ENCODE assay signal across 12 mouse cellular contexts in the genomic region with DNA sequence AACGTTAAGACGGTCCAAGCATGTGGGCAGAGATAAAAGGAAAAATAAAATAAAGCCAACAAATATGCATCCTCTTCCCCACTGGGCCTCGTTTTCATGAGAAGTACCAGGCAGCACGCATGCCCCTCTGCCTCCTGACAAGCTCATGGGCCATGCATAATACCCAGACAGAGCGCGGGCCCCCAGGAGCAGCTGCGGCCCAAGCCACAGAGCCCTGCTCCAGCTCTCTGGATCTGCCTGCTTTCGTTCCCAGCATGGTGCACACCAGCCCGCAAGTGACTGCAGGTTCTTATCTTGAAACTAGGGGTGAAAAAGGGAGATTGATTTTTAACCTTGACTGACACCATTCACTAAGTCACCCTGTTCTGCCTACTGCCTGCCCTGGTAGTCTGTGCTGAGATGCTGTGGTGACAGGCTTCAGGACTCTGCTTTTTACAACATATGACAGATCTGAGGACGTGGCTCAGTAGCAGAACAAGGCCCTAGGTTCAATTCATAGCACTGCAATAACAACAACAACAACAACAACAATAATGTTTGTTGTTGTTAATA.
A peak's percentile ranks its signal among the peaks of the same experiment; 100 is the strongest.
DNase-seq lines count a peak whose midpoint lies in the region.
"Had no signal": no experiment of that assay in that cellular context is flagged by ENCODE, and none has a peak within 500 bp of the region (broad histone marks: within the 10 kb centered on the region; RNA-seq: fewer than 3 reads in every experiment).

No protein-coding gene starts in this region.

- no peaks in the 10 kb centered on the region for H3K27me3 ChIP-seq in hindbrain, embryonic 10.5 days (ENCODE audit: insufficient read depth, poor library complexity, severe bottlenecking)
- H3K27me3 ChIP-seq in midbrain, embryonic 10.5 days (ENCODE audit: low read depth, poor library complexity, severe bottlenecking): no peaks in the 10 kb centered on the region

- peaks cover 58% of the 10 kb centered on the region for H3K4me1 ChIP-seq in hindbrain, embryonic 10.5 days (replicated peaks)
- H3K4me1 ChIP-seq in midbrain, embryonic 10.5 days: peaks cover 59% of the 10 kb centered on the region

- no peak overlapping the region for H3K4me3 ChIP-seq in hindbrain, embryonic 10.5 days
- H3K4me3 ChIP-seq in midbrain, embryonic 10.5 days: no peak overlapping the region
- H3K4me3 ChIP-seq: erythroblast, embryonic 14.5 days had no signal

- H3K36me3 ChIP-seq in hindbrain, embryonic 10.5 days: peaks cover 18% of the 10 kb centered on the region; the same call in 1 of the 2 replicates
- H3K36me3 ChIP-seq in midbrain, embryonic 10.5 days: peaks cover 26% of the 10 kb centered on the region

- peak; percentile 62 for DNase-seq in retina, postnatal 1 day
- no peak for DNase-seq in retina, embryonic 14.5 days (ENCODE audit: low spot score)
- DNase-seq in hindbrain, embryonic 10.5 days (ENCODE audit: low spot score): peak; percentile 48
- peak; percentile 40 for DNase-seq in midbrain, embryonic 10.5 days (ENCODE audit: low spot score)
- no peak for DNase-seq in kidney, postnatal 10 days
- no peak for DNase-seq in B cell, adult 2 months
- no peak for DNase-seq in urinary bladder, postnatal 14 days (ENCODE audit: low spot score)
- DNase-seq: cerebellum, adult 11-12 months; lung, postnatal 14 days; thymus, postnatal 25 days had no signal

- H3K27ac ChIP-seq in hindbrain, embryonic 10.5 days: peak overlapping the region; percentile 81
- peak overlapping the region; percentile 74 for H3K27ac ChIP-seq in midbrain, embryonic 10.5 days (replicated peaks)
- H3K27ac ChIP-seq: kidney, postnatal 0 days had no signal

- WGBS in hindbrain, embryonic 10.5 days: 34% methylated on average over 10 of the region's 10 CpGs
- 33% methylated on average over 10 of the region's 10 CpGs for WGBS in midbrain, embryonic 10.5 days

- no peaks in the 10 kb centered on the region for H3K9me3 ChIP-seq in hindbrain, embryonic 10.5 days
- H3K9me3 ChIP-seq in midbrain, embryonic 10.5 days (replicated peaks): no peaks in the 10 kb centered on the region

Comparison
In these comparisons a context has a peak if more than half of its experiments do, and no peak if none do; other contexts are left out.
1. DNase-seq: peak in retina, postnatal 1 day (single experiment), hindbrain, embryonic 10.5 days (single experiment) and midbrain, embryonic 10.5 days (single experiment); none in retina, embryonic 14.5 days (single experiment), kidney, postnatal 10 days (single experiment), B cell, adult 2 months (0 of 2) and urinary bladder, postnatal 14 days (single experiment).